Mouse (Mus musculus) splenic B cell, adult 2 months (primary cell): Measurements from ENCODE around the gene Hkdc1.
"Not testable (repeated sequence)": the region's sequence is repeated elsewhere in the genome, so short reads cannot be mapped to it uniquely, and the experiment has no call there.

ENCODE experiments used
- DNase-seq: peaks from one replicate; pipeline ENCODE4 v3.0.0-alpha.2; 2011; ENCODE audit warnings: low read depth, low spot score
- H3K27me3 ChIP-seq: 2 replicates; pipeline ENCODE4 v1.6.1; 2012; ENCODE audit warnings: mild to moderate bottlenecking, low read length, moderate library complexity, mixed read lengths; ENCODE audit not compliant: control insufficient read depth, poor library complexity, insufficient read depth, severe bottlenecking
- H3K36me3 ChIP-seq: 2 replicates; pipeline ENCODE4 v1.6.1; 2012; ENCODE audit warnings: mild to moderate bottlenecking, low read length, moderate library complexity, mixed read lengths; ENCODE audit not compliant: control insufficient read depth, poor library complexity, insufficient read depth, severe bottlenecking

Gene Hkdc1

GRCm38 (mm10) chr10:62422255-62422654 lies at the start of gene Hkdc1:
Gene Hkdc1 (minus strand): TSS chr10:62422491.
- no peaks in the 10 kb centered on the region for H3K36me3 ChIP-seq
- H3K27me3 ChIP-seq, result no peaks in the 10 kb centered on the region
- no peak for DNase-seq

- Histone ChIP-seq H3K36me3 (peaks cover 5% of the 10 kb centered on the region; the same call in 1 of the 2 replicates), H3K27me3 (no peaks in the 10 kb centered on the region)
- no peak for DNase-seq
Observed at GRCm38 (mm10) chr10:62471105-62471504, 48.8 kb upstream of the Hkdc1 start.

DNA sequence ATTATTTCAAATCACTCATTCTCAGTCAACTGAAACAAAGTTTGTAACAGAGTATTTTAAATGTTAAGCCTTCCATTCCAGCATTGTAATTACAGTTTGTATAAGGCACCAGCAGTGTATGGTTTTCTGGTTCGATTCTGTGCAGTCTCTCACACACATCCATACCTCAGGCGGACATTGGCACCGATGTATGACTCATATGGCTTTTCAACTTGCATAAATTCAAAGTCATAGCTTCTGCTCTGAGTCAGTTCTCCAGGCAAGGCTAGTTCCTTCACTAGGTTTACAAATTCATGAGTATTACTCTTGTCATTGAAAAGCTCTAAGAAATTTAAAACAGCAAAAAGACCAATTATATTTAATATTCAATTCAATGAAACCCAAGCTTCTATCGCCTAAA lies 47.4 kb upstream of the Hkdc1 start:
- H3K27me3 ChIP-seq, result no peaks in the 10 kb centered on the region
- no peak for DNase-seq
- H3K36me3 ChIP-seq, result no peaks in the 10 kb centered on the region; the same call in 1 of the 2 replicates

DNA sequence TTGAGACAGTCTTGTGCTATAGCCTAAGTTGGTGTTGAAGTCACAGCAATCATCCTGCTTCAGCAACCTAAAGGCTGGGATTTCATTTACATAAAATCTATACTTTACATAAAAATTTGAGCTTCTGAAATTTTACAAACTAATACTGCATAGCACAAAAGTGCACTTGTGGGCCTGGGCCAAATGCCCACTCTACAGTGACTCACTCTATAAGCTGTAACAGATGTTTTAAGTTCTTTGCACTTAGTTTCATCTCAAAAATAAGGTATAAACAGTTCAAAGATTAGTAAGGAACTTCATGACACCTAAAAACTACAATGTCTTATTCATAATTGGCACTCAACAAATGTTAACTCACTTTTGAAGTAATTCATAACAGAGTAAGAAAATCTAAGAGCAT lies 39.0 kb upstream of the Hkdc1 start:
- Histone ChIP-seq H3K36me3 (peaks cover 8% of the 10 kb centered on the region), H3K27me3 (no peaks in the 10 kb centered on the region; the same call in 1 of the 2 replicates)
- no peak for DNase-seq

DNA sequence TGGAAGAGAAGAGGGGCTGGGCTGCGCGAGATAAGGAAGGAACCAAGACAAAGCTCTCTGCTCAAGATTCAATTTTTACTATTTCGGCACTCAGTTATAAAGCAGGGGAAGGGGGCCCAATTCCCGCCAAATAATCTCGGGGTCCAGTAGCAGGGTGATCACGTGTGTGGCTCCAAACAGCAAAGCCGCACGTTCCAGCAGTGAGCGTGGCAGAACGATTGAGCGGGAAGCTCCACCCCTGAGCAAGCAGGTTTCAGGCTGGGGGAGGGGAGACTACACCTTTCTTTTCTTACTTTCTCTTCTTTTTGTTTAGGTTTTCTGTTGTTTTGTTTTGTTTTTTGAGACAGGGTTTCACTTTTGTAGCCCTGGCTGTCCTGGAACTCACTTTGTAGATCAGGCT lies 29.7 kb upstream of the Hkdc1 start:
- DNase-seq, H3K27me3 ChIP-seq, H3K36me3 ChIP-seq: not testable (repeated sequence)

DNA sequence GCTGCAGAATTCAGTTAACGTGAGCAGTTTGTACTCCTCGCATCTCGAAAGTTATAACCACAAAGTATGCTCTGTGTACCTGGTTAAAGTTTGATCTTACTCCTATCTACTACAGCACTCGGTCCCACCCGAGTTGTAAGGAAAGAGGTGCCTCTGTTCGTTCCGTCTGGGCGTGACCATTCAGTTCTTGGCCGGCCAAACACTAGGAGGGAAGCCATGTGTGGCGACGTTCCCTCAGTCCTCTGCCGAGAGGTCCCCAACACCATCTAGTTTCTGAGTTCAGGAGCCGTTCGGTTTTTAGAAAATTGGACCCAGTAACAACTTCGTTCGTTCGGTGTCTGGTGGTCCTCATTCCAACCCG lies 28.0 kb upstream of the Hkdc1 start:
- H3K27me3 ChIP-seq, result no peaks in the 10 kb centered on the region
- DNase-seq, result no peak

DNA sequence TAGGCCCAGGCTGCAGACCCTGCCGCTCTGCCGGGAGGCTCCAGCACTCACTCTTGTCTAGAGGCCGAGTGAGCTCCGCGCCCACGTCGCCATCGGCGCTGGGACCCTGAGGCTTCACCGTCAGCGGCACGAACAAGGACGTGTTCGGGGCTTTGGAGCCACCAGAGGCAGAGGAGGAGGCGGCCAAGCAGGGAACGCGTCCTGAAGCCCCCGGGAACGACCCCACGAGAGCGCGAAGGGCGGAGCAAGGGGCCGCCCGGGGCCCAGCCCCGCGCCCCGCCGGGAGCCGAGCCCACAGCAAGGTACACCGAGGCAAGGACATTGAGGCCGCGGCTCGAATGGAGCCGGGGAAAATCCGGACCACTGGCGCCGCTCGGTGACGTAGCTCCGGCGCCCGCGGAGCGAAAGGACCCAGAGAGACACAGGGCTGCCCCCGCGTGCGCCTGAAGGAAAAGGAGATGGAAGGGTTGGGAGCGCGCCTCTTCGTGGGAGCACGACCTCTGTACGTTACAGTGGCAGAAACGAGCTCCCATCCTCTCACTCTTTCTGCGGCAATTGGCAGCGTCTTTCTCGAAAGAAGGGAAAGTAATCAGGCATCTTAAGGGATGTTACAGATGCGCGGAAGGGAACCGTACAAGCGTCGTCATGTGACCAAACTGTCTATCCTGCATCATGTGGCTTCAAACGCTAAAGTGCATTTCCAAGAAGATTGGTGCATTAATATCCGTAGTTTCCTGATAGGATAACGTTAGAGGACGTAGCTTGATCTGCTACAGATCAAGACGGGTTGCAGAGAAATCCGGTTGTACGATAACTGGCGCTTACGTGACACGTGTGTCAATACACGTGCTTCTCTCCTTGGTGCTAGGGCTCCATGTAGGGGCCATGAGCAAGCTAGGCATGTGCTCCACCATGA lies 27.3 kb upstream of the Hkdc1 start, which contains the start of the genes 4930507D05Rik and Supv3l1:
4930507D05Rik (plus strand) TSS at position 126 of the 916 bp plus-strand sequence.
Supv3l1 (minus strand) TSS at position 375 of the 916 bp plus-strand sequence.
- no peaks in the 10 kb centered on the region for H3K27me3 ChIP-seq
- DNase-seq, result peak; percentile 92
- peaks cover 4% of the 10 kb centered on the region for H3K36me3 ChIP-seq

More for the DNA sequence above, 28.0 kb upstream of the Hkdc1 start:
- H3K36me3 ChIP-seq, result peaks cover 4% of the 10 kb centered on the region

DNA sequence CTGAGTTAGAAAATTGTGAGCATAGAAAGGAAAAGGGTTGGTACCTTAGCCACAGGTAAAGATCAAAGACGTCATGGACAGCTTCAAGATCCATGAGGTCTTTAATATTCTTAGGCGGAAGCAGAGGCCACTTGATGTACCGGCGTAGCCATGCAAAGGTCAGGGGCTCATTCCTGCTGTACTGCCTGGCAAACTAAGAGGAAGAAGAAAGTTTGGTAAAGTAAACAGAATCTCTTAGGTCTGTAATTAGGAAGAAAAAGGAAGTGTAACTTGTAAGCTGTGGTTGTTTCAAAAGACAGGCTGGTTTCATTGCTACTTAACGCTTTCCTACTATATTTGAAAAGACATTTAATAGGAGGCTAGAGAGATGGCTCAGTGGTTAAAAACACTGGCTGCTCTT lies 8.1 kb upstream of the Hkdc1 start:
- DNase-seq, result no peak
- Histone ChIP-seq H3K36me3 (peaks cover 15% of the 10 kb centered on the region), H3K27me3 (no peaks in the 10 kb centered on the region)

DNA sequence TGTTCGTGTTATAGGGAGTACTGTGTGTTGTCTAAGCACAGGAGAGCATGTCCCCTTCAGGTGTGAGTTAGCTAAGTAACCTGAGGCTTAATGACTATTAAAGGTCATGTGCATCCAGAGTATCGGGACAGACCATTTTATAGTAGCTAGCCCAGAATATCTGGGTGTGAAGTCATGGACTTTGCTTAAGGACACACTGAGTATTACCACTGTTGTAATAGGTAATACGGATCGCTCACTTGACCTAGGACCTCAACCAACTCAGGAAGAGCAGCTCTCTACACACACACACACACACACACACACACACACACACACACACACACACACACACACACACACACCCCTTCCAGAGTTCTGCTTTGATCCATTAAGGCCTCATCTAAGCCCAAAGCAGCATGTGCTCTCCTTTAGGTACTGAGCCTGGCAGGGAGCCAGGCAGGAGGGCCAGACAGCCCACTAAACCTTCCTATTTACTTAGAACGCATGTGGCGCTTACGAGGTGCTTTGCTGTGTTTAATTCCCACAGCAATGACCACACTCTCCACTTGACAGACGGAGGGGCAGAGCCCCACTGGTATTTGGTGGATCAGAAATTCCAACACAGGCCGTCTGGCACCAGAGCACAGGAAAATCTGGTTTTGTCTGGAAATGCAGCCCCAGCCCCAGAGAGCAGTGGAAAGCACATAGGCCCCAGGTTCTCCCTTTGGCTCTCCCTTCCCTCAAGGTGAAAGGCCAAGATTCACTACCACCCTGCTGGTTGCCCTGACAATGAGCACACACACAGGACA lies 3.0 kb upstream of the Hkdc1 start:
- Histone ChIP-seq H3K36me3 (no peaks in the 10 kb centered on the region; the same call in 1 of the 2 replicates), H3K27me3 (no peaks in the 10 kb centered on the region)
- DNase-seq, result no peak

DNA sequence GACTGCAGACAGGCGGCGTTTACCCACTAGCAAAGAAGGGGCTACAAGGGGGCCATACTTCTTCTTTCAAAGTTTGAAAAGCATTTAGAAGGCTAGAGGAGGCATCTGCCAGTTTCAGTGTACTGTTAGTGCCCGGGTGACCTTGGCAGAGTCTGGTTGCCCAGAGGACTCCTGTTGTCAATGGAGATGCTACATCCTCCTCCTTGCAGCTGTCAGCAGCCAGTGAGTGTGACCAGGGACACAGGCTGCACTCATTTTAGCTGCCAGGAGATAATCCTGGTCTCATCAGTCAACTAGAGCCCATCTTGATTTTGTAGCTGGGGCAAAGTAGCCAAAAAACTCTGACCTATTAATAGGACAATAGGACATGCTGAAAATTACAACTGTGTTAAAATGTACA lies 1.2 kb downstream of the Hkdc1 start:
- Histone ChIP-seq H3K27me3 (no peaks in the 10 kb centered on the region), H3K36me3 (no peaks in the 10 kb centered on the region)
- DNase-seq, result no peak

DNA sequence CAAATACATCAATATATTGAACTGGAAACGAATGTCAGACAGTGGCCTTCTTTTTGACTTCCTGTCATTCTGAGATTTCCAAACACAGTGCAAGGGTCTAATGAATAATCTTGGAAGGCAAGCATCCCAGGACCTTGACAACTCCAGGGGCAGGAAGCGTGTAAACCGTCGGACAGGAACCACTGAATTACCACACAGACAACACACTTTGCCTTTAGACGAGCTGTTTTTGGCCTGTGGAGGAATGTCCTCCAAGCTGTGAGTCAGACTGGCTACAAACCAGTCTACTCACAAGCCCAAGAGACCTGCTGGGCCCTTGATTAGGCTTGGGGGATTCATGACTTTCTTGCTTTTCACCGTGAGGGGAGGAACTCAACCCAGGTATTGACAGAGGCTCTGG lies 1.9 kb downstream of the Hkdc1 start:
- H3K36me3 ChIP-seq, result no peaks in the 10 kb centered on the region
- no peak for DNase-seq

GRCm38 (mm10) chr10:62419422-62419821 lies 2.9 kb downstream of the Hkdc1 start:
- Histone ChIP-seq H3K36me3 (no peaks in the 10 kb centered on the region), H3K27me3 (no peaks in the 10 kb centered on the region)
- no peak for DNase-seq

More for the DNA sequence above, 1.9 kb downstream of the Hkdc1 start:
- no peaks in the 10 kb centered on the region for H3K27me3 ChIP-seq

- H3K27me3 ChIP-seq, result no peaks in the 10 kb centered on the region
- H3K36me3 ChIP-seq, result no peaks in the 10 kb centered on the region
- no peak for DNase-seq
Observed at GRCm38 (mm10) chr10:62418831-62419356, 3.4 kb downstream of the Hkdc1 start.

DNA sequence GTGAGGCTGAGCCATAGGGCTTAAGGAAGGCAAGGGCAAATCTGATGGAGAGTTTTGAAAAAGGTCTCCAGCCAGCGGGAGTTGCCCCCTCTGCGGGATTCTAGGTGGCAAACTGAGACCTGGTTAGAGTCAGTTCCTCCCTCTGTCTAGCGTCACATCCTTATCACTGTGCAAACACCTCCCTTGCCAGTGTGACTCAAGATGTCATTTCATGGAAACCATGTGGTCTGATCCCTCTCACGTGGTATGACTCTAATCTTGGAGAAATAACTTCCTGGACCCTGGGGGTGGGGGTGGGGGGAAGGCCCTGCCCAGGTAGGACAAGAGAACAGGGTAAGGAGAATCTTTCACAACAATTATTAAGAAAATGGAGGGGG lies 8.7 kb downstream of the Hkdc1 start:
- Histone ChIP-seq H3K36me3 (no peaks in the 10 kb centered on the region), H3K27me3 (no peaks in the 10 kb centered on the region)
- DNase-seq, result no peak
